Mouse (Mus musculus) left cerebral cortex, adult 2 months (tissue): ENCODE results near the gene Prkg1. TPM values are rescaled to one million over a fixed set of nuclear protein-coding genes. Genes with fewer than 3 reads are reported as not detected.
A peak's percentile ranks its signal among the peaks of the same experiment; 100 is the strongest.

Experiments used
- DNase-seq, 2 experiments: peaks; one replicate each; pipeline ENCODE4 v3.0.0; 2021 to 2022; ENCODE audit warnings: low spot score in 2 of 2, mixed read lengths in 1 of 2; ENCODE audit errors: extremely low spot score in 1 of 2
- H3K27ac ChIP-seq: fragments of 200-600 bp; 2 replicates; pipeline ENCODE4 v1.8.1; 2022
- H3K4me3 ChIP-seq: fragments of 200-600 bp; 2 replicates; pipeline ENCODE4 v1.8.1; 2022
- CTCF ChIP-seq: fragments of 200-600 bp; IDR thresholded peaks from 2 replicates; pipeline ENCODE4 v1.8.1; 2022; ENCODE audit warnings: antibody characterized with exemption, mild to moderate bottlenecking, moderate library complexity
- intact Hi-C: fragments of 180-260 bp; cut with DNase I; formaldehyde crosslinking; loops from one replicate; pipeline ENCODE4 v1.15.1; 2025
- total RNA-seq, 2 experiments: library from RNA; stranded (reverse); gene quantifications; 2 replicates each; pipeline ENCODE4 v1.2.3; 2021

Gene Prkg1
- total RNA-seq, 2 experiments from 2014 or later, result 18.9 to 21.9 TPM

DNA sequence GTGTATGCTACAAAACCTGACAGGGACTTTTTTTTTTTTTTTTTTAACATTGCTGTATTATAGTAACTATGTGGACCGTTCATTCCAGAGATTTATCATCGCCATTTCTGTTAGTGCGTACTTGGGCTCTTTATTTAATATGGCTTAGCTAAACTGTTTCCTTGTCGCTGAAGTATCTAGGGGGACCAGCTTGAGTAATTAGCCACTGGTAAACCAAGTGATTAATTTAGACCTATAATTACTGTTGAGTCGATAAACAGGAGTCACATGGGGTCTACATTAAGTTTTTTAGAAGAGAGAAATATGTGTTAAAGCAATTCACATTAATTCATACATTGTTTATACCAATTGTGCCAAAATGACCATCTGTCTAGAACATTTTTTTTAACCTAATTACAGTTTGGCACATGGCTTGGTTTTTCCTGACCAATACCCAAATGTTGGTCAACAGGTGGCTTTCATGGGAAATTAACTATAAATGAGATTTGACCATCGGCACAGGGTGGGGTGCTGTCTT is 605.8 kb downstream of the Prkg1 start:
- no peak for DNase-seq
- no peak overlapping the region for H3K27ac ChIP-seq
- H3K4me3 ChIP-seq, result no peak overlapping the region
- no peak for TF ChIP-seq CTCF
- intact Hi-C loops, result no loop called here

GRCm38 (mm10) chr19:31153399-31153798 is 611.4 kb downstream of the Prkg1 start:
- intact Hi-C loops, result no loop called here
- DNase-seq, result no peak
- Histone ChIP-seq H3K4me3 (no peak overlapping the region), H3K27ac (no peak overlapping the region)
- TF ChIP-seq CTCF, result no peak

- no peak overlapping the region for H3K27ac ChIP-seq
- TF ChIP-seq CTCF, result peak; percentile 33
- DNase-seq, result no peak
- no peak overlapping the region for H3K4me3 ChIP-seq
- intact Hi-C loops, result loop anchor here (5.0 kb wide), 1 partner anchor 308 kb away; no protein-coding TSS in a partner anchor
These were observed 614.9 kb downstream of the Prkg1 start for GRCm38 (mm10) chr19:31149902-31150301.

DNA sequence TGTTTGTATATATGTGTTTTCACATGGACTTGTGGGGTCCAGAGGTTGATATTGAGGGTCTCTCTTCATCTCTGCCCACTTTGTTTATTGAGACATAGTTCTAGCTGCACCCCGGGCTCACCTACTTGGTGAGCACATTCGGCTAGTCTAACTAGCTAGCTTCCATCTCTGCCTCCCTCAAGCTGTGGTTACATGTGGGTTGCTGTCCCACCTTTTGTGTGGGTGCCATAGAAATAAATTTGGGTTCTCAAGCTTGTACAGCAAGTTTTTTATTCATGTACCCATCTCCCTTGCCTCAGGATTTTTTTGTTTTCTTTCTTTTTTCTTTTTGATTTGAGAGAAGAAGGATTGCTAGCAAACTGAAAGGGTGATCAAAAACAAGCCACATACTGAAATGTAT is 617.4 kb downstream of the Prkg1 start:
- Histone ChIP-seq H3K27ac (no peak overlapping the region; the same call in 1 of the 2 replicates), H3K4me3 (no peak overlapping the region)
- no peak for TF ChIP-seq CTCF
- intact Hi-C loops, result loop anchor here (5.0 kb wide), 1 partner anchor 305 kb away; no protein-coding TSS in a partner anchor
- DNase-seq, result peak in 1 of 2 experiments; percentile 15

GRCm38 (mm10) chr19:31146156-31146555 is 618.7 kb downstream of the Prkg1 start:
- Histone ChIP-seq H3K4me3 (no peak overlapping the region), H3K27ac (no peak overlapping the region)
- intact Hi-C loops, result loop anchor here (5.0 kb wide), 1 partner anchor 304 kb away; no protein-coding TSS in a partner anchor
- no peak for DNase-seq
- TF ChIP-seq CTCF, result no peak

DNA sequence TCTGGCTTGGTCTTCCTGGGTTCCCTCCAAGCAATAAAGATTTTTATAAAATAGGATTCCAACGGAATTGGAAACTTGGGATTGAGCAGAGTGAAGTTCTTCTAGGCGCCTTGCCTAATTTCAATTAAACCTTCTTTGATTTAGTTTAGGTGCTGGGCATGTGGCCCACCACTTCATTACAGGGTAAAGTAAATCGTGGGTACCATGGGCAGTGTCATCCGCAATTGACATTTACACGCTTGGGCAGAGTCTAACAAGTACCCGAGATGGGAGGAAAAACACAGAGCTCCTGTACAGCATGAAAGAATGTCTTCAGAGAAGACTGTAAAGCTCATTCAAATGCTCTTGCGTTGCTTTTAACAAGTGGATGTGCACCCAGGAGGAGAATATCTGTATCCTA is 622.9 kb downstream of the Prkg1 start:
- intact Hi-C loops, result no loop called here
- Histone ChIP-seq H3K4me3 (no peak overlapping the region), H3K27ac (no peak overlapping the region)
- TF ChIP-seq CTCF, result no peak
- DNase-seq, result no peak

- DNase-seq, result no peak
- Histone ChIP-seq H3K27ac (no peak overlapping the region), H3K4me3 (no peak overlapping the region)
- TF ChIP-seq CTCF, result no peak
- intact Hi-C loops, result no loop called here
These were observed 628.5 kb downstream of the Prkg1 start for GRCm38 (mm10) chr19:31136316-31136715.

DNA sequence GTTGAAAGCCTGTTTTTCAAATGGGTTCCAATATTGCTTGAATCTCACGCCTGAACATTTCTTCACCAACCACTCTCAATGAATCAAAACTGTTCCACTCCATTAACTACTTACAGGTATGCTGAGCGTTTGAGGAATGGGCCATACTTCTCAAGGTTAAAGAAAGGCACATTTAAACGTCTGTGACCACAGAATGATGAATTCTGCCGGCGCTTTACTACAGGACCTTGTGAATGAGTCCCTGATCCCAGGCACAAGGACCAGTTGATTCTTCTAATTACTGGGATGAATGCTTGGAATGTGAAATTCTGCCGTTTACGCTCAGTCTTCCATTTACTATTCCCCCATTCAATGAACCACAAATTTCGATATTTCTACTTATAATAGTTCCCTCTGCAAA is 632.2 kb downstream of the Prkg1 start:
- intact Hi-C loops, result no loop called here
- Histone ChIP-seq H3K27ac (no peak overlapping the region), H3K4me3 (no peak overlapping the region)
- DNase-seq, result no peak
- TF ChIP-seq CTCF, result no peak

GRCm38 (mm10) chr19:31124628-31125027 is 640.2 kb downstream of the Prkg1 start:
- intact Hi-C loops, result no loop called here
- TF ChIP-seq CTCF, result no peak
- no peak for DNase-seq
- no peak overlapping the region for H3K4me3 ChIP-seq
- no peak overlapping the region for H3K27ac ChIP-seq

DNA sequence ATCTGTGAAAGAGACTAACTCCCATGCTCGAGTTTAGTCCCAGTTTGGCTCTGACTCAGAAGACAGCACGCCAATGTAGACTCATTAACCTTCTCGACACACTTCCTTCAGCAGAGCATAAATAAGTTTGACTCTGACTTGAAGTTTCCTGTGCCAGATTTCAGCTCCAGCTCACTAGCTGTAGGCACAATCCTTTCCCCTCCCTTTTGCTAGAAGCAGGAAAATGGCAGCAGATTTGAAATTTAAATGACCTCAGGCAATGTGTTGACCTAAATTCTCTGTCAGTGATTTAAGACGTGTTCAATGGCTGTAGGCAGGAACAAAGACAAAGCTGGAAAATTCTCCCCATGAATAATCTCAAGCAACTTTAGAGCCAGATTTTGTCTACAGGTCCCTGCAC is 650.1 kb downstream of the Prkg1 start:
- H3K4me3 ChIP-seq, result no peak overlapping the region
- H3K27ac ChIP-seq, result no peak overlapping the region
- no peak for TF ChIP-seq CTCF
- intact Hi-C loops, result no loop called here
- DNase-seq, result peak in 1 of 2 experiments; percentile 19

GRCm38 (mm10) chr19:31106835-31107554 is 657.8 kb downstream of the Prkg1 start:
- no peak for TF ChIP-seq CTCF
- intact Hi-C loops, result no loop called here
- no peak overlapping the region for H3K27ac ChIP-seq
- DNase-seq, result no peak
- no peak overlapping the region for H3K4me3 ChIP-seq

- no peak for TF ChIP-seq CTCF
- no peak for DNase-seq
- intact Hi-C loops, result no loop called here
- Histone ChIP-seq H3K4me3 (no peak overlapping the region), H3K27ac (no peak overlapping the region)
These were observed 658.8 kb downstream of the Prkg1 start for GRCm38 (mm10) chr19:31106036-31106435.

DNA sequence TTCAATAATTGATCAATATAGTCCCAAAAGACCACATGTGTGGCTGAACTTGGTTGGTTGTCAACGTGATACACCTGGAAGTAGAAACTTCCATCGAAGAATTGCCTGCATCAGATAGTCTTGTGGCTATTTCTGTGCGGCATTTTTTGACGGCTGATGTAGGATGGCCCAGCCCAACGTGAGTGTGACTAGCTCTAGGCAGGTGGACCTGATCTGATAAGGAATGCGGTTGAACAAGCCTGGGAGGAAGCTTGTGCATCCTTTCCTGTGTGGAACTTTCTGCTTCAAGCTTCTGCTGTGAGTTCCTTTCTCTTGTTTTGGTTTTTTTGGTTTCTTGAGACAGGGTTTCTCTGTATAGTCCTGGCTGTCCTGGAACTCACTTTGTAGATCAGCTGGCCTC is 660.1 kb downstream of the Prkg1 start:
- no peak for TF ChIP-seq CTCF

More for the DNA sequence above, 660.1 kb downstream of the Prkg1 start:
- H3K4me3 ChIP-seq, result no peak overlapping the region
- no peak for DNase-seq
- no peak overlapping the region for H3K27ac ChIP-seq
- intact Hi-C loops, result no loop called here
